Mouse (Mus musculus) cerebellum, adult (tissue): Measurements from ENCODE around the gene Fadd.

Source experiments
- ATAC-seq: cut with Nextera tagmentation; 2 replicates; pipeline ENCODE4 v1.9.2; 2017; ENCODE audit warnings: mild to moderate bottlenecking, moderate library complexity, mixed read lengths; ENCODE audit not compliant: insufficient number of reproducible peaks, low FRiP score, low TSS enrichment

Fadd gene

DNA sequence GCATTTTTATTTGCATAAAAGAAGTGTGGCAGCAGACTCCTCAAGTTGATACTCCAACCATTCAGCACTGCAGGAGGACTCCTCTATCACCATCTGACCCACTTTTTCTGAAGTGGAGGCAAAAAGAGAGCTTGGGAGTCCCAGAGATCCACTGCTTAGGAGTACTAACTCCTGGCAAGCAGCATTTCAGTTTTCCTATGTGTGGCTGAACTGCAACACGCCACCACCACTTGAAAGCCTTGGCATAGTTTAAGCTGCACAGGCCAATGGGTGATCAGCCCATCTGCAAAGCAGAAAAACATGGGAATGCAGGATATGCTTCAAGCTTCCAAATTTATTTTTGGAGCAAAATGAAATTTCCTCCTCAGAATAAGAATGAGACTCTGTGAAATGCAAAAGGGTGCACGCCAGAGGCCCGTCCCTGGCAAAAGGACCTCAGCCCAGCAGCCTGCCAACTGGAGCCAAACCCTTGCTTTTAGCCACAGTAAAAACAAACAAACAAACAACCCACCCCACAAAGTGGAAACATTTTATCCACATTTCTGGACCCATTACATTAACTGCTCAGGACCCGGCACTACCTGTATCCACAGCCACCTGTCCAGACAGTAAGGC lies 44.1 kb downstream of the Fadd start:
- ATAC-seq, result no peak; the same call in 1 of the 2 replicates

DNA sequence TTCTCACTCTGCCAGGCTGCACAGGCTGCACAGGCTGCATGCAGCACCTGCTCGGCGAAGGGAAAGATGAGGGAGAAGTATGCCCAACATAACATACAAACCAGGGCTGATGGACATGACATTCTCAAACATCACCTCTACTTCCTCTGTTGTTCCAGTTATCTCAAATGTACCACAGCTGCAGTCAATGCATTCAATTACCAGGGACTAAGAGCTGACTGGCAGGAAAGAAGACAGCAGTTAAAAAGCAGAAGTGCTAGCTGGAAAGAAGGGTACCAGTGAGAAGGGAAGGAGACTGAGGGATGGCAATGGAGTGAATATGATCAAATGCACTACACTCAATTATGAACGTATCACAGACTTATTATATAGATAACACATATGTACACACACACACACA lies 45.9 kb downstream of the Fadd start:
- no peak for ATAC-seq

DNA sequence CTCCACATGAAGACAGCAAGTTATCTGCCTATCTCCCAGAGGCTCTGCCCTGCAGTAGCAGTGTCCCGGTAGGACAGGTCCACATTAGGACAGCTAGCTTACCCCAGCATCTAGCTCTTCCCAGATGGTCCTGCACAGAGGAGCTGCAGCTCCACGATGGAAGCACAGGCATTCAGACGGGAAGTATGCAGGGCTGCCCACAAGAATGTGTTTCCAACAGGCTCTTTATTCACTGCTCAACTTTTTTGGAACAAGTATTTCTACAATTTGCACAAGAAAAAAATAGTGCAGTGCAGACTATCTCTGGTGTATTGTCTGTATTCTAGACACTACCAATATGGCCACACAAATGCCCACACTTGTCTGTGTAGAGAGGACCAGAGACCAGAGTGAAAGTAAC lies 47.5 kb downstream of the Fadd start:
- no peak for ATAC-seq

DNA sequence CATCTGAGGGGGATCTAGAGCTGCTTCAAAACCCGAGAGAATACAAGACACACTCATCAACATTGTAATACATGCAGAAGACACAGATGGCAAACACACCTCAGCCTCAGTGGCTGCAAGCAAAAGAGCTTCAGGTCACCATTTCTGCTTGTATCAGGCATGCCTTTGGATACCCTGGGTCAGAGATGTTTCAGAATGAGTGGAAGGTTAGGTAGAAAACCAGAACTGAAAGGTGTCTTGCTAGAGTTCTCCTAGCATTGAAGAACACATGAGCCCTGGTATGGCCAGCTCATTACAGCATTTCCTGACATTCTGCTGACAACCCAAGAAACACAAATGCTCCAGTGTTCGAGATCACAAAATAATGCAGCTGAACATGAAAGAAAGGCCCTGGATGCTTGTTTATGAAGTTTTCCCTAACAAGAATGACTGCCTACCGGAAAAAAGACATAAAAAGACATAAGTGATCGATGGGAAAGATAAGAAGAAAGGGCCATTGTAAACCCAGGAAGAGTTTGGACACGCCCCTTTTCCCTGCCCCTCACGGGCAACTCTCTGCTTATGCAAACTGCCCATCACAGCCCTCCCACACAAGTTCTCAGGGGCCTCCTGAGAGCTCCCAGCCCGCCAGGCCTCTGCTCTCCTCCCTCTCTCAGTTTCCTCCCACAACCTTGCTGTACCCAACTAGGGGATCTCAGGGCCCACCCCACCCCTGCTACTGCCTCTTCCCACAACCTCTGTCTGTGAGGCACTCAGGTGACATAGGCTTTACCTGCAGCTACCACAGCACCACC lies 50.5 kb downstream of the Fadd start:
- ATAC-seq, result no peak

DNA sequence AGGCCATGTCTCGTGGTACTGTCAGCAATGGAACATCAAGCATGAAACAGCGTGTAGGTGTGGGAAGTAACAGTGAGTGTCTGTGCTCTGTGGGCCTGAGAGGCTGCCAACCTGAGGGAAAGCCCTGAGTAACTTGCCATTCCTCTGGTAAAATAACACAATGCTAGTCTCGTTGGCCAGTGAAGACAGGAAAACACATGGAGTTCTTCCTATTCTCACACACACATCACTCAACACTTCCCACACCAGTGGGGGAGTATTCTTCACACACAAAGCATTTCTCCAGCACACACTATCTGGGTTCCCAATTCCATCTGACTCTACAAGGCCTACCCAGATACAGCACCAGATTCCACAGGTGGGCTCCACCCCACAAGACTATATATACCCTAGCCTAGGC lies 52.4 kb downstream of the Fadd start:
- ATAC-seq, result no peak

DNA sequence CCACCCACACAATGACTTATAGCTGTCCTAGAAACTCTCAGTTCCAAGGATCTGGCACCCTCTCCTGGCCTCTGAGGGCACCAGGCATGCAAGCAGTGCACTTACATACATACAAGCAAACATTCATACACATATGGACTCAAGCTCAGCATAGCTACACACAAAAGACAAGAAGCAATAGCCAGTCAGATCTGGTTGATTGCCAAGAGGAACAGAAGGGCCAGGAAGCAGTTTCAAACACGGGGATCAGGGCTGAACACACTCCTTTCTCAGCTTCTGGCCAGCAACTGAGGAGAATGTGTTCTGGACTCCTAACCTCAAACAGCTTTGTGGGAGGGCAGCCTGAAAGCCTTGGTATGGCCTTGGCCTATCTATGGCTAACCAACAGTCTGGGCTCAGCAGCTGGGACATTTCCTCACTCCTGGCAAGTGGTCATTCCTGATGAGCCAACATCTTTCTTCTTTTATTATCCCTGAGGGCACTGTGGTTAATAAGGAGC lies 54.5 kb downstream of the Fadd start:
- ATAC-seq, result no peak
